Mouse (Mus musculus) neural tube, embryonic 15.5 days (tissue): Measurements from ENCODE around the gene Slc39a11. TPM values are rescaled to one million over a fixed set of nuclear protein-coding genes. Genes with fewer than 3 reads are reported as not detected.
A peak's percentile ranks its signal among the peaks of the same experiment; 100 is the strongest.

Source experiments
- ATAC-seq: fragments of 200-750 bp; cut with Nextera tagmentation; 2 replicates; pipeline ENCODE4 v1.8.0; 2017; ENCODE audit warnings: mild to moderate bottlenecking, moderate TSS enrichment, moderate library complexity; ENCODE audit not compliant: low FRiP score
- H3K27ac ChIP-seq: fragments of 300-500 bp; sonication (generic); replicated peaks from 2 replicates; pipeline ENCODE4 v1.5.1; 2015; ENCODE audit warnings: mild to moderate bottlenecking, inconsistent platforms
- H3K27me3 ChIP-seq: fragments of 300-500 bp; sonication (generic); replicated peaks from 2 replicates; pipeline ENCODE4 v1.6.1; 2015; ENCODE audit warnings: inconsistent platforms
- H3K36me3 ChIP-seq: fragments of 300-500 bp; sonication (generic); 2 replicates; pipeline ENCODE4 v1.6.1; 2015; ENCODE audit warnings: inconsistent platforms
- H3K4me1 ChIP-seq: fragments of 300-500 bp; sonication (generic); 2 replicates; pipeline ENCODE4 v1.6.1; 2015; ENCODE audit warnings: inconsistent platforms
- H3K4me2 ChIP-seq: fragments of 300-500 bp; sonication (generic); 2 replicates; pipeline ENCODE4 v1.6.1; 2015; ENCODE audit warnings: inconsistent platforms, mild to moderate bottlenecking, moderate library complexity
- H3K4me3 ChIP-seq: fragments of 300-500 bp; sonication (generic); replicated peaks from 2 replicates; pipeline ENCODE4 v1.5.1; 2015; ENCODE audit warnings: mild to moderate bottlenecking, inconsistent platforms
- H3K9ac ChIP-seq: fragments of 300-500 bp; sonication (generic); replicated peaks from 2 replicates; pipeline ENCODE4 v1.6.1; 2015; ENCODE audit warnings: mild to moderate bottlenecking, inconsistent platforms
- H3K9me3 ChIP-seq: fragments of 300-500 bp; sonication (generic); replicated peaks from 2 replicates; pipeline ENCODE4 v1.6.1; 2016; ENCODE audit warnings: inconsistent platforms
- WGBS: fragments of 180-500 bp; shearing (Covaris S2); methylation state at CpG from one replicate; pipeline ENCODE4 v1.1.7; 2015; ENCODE audit warnings: mixed read lengths; 5-methylcytosine and 5-hydroxymethylcytosine counted together
- polyA plus RNA-seq: library from polyadenylated mRNA; unstranded; fragments of >200 nt; fragmentation: Nextera tagmentation; extraction: Ambion mirVana; gene quantifications from 2 replicates; pipeline ENCODE4 v1.2.1, GENCODE M21; 2015

The Slc39a11 gene
- polyA plus RNA-seq, 1 experiment from 2014 or later = 27.7 TPM

DNA sequence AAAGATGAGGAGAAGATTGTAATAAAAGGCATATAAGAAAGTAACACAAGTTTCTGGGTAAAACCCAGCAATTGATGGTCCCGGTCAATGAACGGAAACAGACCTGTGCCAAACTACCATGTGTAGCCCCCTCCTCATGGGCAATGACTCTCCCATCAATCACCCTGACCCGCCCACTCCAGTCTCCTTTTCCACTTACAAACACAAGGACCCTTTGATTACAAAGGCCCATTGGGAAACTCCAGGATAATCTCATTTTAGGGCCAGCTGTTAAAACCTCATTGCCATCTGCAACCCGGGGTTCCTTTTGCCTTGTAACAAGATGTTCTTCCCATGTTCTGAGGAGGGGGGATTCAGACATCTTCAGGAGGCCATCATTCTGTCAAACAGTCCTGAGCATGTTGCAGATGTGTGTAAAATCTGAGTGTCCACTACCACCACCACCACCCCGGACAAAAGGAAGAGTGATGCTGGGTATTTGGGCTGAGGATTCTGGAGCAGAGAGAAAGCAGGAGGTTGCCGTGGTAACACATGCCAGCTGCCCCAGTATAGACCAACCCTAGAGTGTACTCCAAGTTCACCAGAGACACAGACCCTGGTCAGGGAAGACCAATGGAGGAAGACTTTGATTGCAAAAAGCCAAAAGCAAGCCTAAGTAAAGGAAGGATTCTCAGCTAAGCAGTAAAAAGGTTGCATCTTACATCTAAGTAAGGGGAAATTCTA lies 419.3 kb downstream of the Slc39a11 start:
- ATAC-seq = no peak
- Histone ChIP-seq H3K27ac (no peak overlapping the region), H3K9me3 (no peaks in the 10 kb centered on the region), H3K4me1 (peaks cover 11% of the 10 kb centered on the region; the same call in 1 of the 2 replicates), H3K4me3 (no peak overlapping the region), H3K9ac (no peak overlapping the region), H3K36me3 (no peaks in the 10 kb centered on the region), H3K4me2 (no peak overlapping the region), H3K27me3 (no peaks in the 10 kb centered on the region)
- WGBS = 16% methylated on average over 6 of the region's 6 CpGs

DNA sequence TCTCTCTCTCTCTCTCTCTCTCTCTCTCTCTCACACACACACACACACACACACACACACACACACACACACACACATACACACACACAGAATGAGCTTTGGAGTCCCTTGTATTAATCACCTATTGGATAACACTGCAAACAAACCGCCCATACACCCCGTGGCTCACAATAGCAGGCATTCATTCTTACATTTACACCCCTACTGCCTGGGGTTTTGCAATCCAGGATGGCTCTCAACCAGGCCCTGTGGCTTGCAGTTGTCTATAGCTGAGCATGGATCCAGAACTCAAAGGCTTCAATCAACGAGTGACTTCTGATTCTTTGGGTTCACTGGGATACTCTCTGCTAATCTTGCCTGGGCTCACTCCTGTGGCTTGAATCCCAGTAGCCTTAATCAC lies 424.1 kb downstream of the Slc39a11 start:
- H3K9me3 ChIP-seq = no peaks in the 10 kb centered on the region
- H3K27ac ChIP-seq = no peak overlapping the region
- 14% methylated on average over 3 of the region's 3 CpGs for WGBS
- H3K4me2 ChIP-seq = no peak overlapping the region
- no peak for ATAC-seq
- no peak overlapping the region for H3K9ac ChIP-seq
- H3K27me3 ChIP-seq = no peaks in the 10 kb centered on the region
- H3K4me3 ChIP-seq = no peak overlapping the region
- peaks cover 30% of the 10 kb centered on the region for H3K4me1 ChIP-seq
- H3K36me3 ChIP-seq = no peaks in the 10 kb centered on the region

DNA sequence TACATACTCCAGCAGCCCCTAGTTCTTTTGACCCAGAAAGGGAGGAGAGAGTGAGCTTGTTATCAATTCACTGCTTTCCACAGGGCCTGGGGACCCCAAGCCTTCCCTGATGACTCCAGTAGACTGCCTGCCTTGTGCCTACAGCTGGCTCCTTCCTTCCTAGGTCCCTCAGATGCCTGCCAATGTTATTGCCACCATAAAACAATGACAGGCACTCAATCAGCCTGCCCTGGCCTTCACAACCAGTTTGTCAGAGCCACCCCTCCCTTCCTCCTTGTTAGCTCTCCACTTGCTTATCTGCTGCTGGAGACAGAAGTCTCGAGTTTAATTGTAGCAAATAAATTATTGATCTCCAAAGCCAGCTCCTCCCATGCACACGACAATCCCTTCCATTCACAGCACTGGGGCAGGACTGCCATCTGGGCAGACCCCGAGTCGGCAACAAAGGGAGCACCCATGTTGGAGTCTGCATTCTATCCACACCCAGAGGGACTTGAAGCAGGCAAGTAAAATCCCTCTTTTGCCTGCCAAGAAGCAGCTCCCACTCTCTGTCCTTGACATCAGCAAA lies 426.0 kb downstream of the Slc39a11 start:
- Histone ChIP-seq H3K9me3 (no peaks in the 10 kb centered on the region), H3K4me3 (no peak overlapping the region), H3K36me3 (no peaks in the 10 kb centered on the region), H3K4me2 (no peak overlapping the region), H3K9ac (no peak overlapping the region), H3K27me3 (no peaks in the 10 kb centered on the region), H3K4me1 (peaks cover 26% of the 10 kb centered on the region), H3K27ac (no peak overlapping the region; the same call in 1 of the 2 replicates)
- no peak for ATAC-seq
- 5% methylated on average over 4 of the region's 4 CpGs for WGBS

DNA sequence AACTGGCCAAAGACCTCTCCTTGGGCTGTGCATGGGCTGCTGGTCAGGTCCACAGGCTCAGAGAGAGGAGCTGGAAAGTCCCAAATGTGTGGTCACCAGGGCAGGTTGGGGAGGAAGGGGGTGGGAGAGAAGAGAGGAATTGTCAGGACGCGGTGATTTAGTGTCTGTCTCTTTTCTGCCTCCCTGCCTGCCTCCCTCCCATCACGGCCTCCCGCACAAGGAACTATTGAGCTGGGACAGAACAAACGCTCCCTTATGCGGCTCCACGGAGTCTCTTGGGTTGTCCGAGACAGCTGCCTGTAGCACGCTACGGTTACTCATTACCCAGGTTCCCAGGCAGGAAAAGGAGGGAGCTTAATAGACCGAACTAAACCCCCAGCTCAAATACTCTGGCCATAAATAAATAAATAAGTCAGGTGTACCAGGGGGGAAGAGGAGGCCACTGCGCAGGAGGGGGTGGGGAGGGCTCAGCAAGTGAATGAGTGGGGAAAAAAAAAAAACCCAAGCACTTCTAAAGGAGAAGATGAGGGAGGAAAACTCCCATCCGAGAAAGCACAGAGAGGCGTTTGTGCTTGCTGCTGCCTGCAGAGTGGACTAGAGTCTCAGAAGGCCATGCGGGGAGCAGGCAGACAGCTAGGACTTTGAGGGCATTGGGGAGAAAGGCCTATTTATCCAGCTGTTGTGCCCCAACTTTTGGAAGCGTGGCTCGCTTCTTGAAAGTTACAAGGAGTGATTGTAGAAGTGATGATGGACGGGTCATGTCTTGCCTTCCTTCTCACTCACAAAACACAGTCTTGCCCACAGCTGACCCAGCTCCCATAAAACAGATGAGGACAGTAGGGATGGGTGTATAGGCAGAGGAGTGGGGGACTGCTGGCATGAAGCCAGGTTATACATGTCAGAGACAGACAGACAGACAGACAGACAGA lies 428.3 kb downstream of the Slc39a11 start:
- Histone ChIP-seq H3K4me3 (no peak overlapping the region), H3K27ac (peak overlapping the region; percentile 72), H3K36me3 (no peaks in the 10 kb centered on the region), H3K9me3 (no peaks in the 10 kb centered on the region), H3K4me2 (peak overlapping the region; percentile 37), H3K27me3 (no peaks in the 10 kb centered on the region), H3K4me1 (peaks cover 26% of the 10 kb centered on the region), H3K9ac (no peak overlapping the region)
- ATAC-seq = peak; percentile 88
- 8% methylated on average over 18 of the region's 18 CpGs for WGBS

DNA sequence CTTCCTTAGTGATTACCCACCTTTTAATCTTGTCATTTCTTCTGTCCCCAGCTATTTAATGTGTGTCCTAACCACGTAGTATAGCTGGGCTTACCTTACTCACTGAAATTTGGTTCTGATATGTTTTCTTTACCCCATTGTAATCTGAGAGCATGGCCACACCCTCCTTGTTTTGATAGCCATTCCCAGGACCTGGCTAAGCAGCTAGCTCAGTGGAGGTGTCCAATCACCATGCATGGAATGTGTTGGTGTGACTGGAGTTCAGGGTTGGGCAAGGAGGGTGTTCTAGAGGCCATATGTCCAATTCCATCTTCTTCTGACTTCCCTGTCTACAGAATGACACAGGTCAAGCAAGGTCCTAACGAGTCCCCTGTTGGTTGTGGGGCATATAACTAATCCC lies 429.2 kb downstream of the Slc39a11 start:
- Histone ChIP-seq H3K4me2 (no peak overlapping the region), H3K36me3 (no peaks in the 10 kb centered on the region), H3K4me3 (no peak overlapping the region), H3K9me3 (no peaks in the 10 kb centered on the region), H3K4me1 (peaks cover 26% of the 10 kb centered on the region), H3K27ac (no peak overlapping the region), H3K27me3 (no peaks in the 10 kb centered on the region), H3K9ac (no peak overlapping the region)
- 51% methylated on average over 2 of the region's 2 CpGs for WGBS
- ATAC-seq = no peak

DNA sequence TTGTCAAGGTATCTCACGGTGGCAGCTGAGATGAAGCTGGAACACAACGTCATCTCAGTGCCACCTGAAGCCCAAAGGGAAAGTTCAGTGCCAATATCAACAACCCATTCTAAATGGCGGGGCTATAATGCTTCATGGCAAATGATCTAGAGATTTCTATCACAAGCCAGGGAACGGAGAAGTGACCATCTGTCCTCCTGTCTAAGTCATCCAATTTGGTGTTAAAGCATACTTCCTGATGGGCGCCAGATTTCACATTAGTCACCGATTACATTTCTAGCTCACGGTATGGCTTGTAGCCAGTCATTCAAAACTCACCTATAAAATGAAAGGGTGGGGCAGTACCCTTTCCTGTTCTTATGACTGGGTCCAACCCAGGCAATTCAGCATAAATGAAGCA lies 435.1 kb downstream of the Slc39a11 start:
- Histone ChIP-seq H3K9me3 (no peaks in the 10 kb centered on the region), H3K4me3 (no peak overlapping the region), H3K4me2 (no peak overlapping the region), H3K27me3 (no peaks in the 10 kb centered on the region), H3K4me1 (no peaks in the 10 kb centered on the region), H3K27ac (no peak overlapping the region), H3K36me3 (no peaks in the 10 kb centered on the region), H3K9ac (no peak overlapping the region)
- ATAC-seq = no peak
- WGBS = 75% methylated on average over 7 of the region's 7 CpGs

DNA sequence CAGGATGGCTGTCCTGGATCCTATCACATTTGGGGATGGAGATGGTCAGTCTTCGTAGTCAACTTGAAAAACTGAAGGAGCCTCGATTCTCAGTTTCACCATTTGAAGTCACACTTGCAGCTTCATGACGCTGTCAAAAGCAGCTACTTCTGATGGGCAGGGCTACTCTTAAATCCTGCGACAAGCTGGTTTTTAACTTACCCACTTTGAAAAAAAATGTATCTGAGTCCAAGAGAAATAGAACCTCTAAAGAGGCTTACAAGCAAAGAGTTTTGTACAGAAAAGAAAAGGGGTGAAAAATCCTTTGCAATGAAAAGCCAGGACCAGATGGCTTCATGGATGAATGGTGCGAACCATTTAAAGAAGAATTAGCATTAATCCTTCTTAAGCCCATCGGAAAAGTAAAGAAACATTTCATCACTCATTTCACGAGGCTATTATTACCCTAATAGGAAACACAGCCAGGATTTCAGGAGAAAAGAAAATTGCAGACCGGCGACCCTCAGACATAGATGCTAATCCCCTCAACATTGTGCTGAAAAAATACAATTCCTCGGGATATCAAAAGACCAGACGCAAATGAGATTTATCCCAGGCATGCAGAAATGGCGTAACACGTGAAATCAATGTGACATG lies 437.4 kb downstream of the Slc39a11 start:
- Histone ChIP-seq H3K36me3 (no peaks in the 10 kb centered on the region), H3K9me3 (no peaks in the 10 kb centered on the region), H3K27me3 (no peaks in the 10 kb centered on the region), H3K4me1 (no peaks in the 10 kb centered on the region), H3K4me2 (no peak overlapping the region), H3K4me3 (no peak overlapping the region), H3K27ac (no peak overlapping the region), H3K9ac (no peak overlapping the region)
- 63% methylated on average over 13 of the region's 13 CpGs for WGBS
- ATAC-seq = no peak

DNA sequence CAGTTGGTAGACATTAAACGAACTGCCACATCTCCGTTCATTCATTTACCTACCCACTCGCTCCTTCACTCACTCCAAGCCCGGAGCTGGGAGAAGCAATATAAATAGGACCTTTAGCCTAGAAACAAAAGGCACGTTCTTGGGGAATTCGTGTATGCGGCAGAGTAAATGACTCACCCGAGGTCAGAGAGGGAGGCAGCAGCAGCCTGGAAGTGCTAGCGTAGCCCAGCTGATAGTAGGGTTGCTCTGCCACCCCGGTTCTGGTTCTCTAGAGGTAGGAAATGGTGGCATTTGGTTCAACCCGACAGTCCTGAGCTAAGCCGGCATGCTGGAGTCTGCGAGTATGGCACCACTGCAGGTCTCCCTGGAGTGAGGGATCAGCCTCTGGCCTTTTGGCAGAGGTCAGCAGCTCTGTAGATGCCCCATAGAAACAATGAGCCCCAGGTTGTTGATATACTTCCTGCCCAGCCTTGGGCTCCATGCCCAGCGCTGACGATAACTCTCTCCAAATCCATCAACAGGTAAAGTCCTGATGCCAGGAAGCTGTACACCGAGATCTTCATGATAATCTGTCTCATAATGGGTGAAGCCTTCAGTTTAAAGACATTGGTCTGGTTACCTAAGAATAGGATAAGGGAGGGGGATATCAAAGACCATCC lies 440.5 kb downstream of the Slc39a11 start:
- Histone ChIP-seq H3K9ac (no peak overlapping the region), H3K9me3 (no peaks in the 10 kb centered on the region), H3K27ac (no peak overlapping the region), H3K4me2 (no peak overlapping the region), H3K27me3 (no peaks in the 10 kb centered on the region), H3K36me3 (no peaks in the 10 kb centered on the region), H3K4me3 (no peak overlapping the region), H3K4me1 (no peaks in the 10 kb centered on the region)
- no peak for ATAC-seq
- 65% methylated on average over 16 of the region's 16 CpGs for WGBS

DNA sequence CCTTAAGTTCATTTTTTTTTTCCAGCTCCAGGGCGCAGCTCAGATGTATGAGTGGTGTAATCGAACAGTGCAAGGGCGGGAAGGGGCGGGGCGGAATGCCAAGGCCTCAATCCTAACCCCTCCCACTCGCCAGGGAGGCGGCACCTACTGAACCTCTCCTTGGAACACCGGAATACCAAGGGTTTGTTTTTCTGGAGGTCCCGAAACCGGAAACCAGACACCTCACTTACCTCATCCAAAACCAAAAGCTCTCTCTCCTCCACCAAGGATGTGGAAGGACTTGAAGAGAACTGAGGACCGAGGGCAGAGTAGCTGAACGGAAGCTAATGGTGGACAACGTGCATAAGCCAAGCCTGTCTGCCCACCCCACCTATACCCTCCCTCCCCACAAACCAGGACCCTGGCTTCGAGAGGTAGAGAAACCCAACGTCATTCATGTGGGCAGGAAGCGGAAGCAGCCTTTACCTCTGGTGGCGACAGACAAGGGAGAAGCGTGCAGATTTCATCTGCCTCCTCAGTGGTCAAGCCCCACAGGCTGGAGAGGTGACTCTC lies 441.3 kb downstream of the Slc39a11 start:
- H3K27me3 ChIP-seq = no peaks in the 10 kb centered on the region
- H3K4me1 ChIP-seq = no peaks in the 10 kb centered on the region
- WGBS = 67% methylated on average over 18 of the region's 18 CpGs
- H3K4me2 ChIP-seq = no peak overlapping the region
- ATAC-seq = no peak
- no peaks in the 10 kb centered on the region for H3K9me3 ChIP-seq
- no peak overlapping the region for H3K9ac ChIP-seq
- no peak overlapping the region for H3K4me3 ChIP-seq
- no peak overlapping the region for H3K27ac ChIP-seq
- H3K36me3 ChIP-seq = no peaks in the 10 kb centered on the region

DNA sequence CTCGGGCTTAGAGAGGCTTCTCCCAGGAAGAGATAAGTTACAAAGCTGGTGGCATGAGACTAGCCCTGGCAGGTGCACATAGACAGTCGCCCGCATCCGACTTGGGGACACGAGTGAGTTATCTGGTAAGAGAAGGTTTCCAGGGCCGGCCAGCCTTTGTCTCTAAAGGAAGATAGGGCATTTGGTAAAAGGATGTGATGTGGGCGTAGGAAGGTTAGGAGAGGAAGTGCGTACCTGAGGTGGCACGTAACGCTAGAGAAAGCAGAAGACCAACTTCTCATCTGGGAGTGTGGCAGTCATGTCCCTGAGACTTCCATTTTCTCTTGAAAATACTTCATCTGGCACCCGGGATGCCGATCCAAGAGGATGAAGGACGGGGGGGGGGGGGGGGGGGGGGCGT lies 441.9 kb downstream of the Slc39a11 start:
- Histone ChIP-seq H3K9me3 (no peaks in the 10 kb centered on the region), H3K4me1 (no peaks in the 10 kb centered on the region), H3K36me3 (no peaks in the 10 kb centered on the region), H3K4me3 (no peak overlapping the region), H3K9ac (no peak overlapping the region), H3K27me3 (no peaks in the 10 kb centered on the region), H3K27ac (no peak overlapping the region), H3K4me2 (no peak overlapping the region)
- WGBS = 91% methylated on average over 11 of the region's 14 CpGs
- ATAC-seq = no peak

DNA sequence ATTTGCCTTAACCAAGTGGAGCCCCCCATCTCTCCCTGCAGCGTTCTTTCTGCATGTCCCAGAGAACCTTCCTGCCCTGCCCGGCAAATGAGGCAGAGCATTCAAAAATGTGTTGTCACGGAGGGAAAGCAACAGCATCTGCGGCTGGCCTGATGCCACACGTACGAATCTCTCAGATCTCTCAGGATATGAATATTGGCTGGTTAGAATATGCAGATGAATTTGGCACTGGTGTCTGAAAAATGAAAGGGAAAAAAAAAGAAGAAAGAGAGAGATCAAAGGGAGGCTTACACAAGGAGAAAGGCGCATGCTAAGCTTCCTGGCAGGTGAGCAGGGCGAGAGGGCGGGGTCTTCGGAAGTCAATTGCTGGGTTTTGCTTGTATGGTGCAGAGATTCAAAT lies 443.8 kb downstream of the Slc39a11 start:
- H3K4me3 ChIP-seq = no peak overlapping the region
- H3K27ac ChIP-seq = no peak overlapping the region
- H3K9ac ChIP-seq = no peak overlapping the region
- 68% methylated on average over 10 of the region's 10 CpGs for WGBS
- no peak overlapping the region for H3K4me2 ChIP-seq
- peaks cover 5% of the 10 kb centered on the region; the same call in 1 of the 2 replicates for H3K4me1 ChIP-seq
- no peaks in the 10 kb centered on the region for H3K27me3 ChIP-seq
- H3K36me3 ChIP-seq = no peaks in the 10 kb centered on the region
- no peaks in the 10 kb centered on the region for H3K9me3 ChIP-seq
- no peak for ATAC-seq
